Mouse (Mus musculus) forebrain, embryonic 10.5 days (tissue): ENCODE measurements at regions not wholly inside any gene's neighbourhood (a gene's known extent, or its start where the extent isn't known, plus 50 kb on each side); places are given as distances from the start of the nearest gene placed in this dataset.

ENCODE experiments used
- DNase-seq: peaks from one replicate; pipeline ENCODE4 v3.0.0-alpha.2; 2017; ENCODE audit warnings: low spot score; ENCODE audit errors: extremely low spot score
- H3K27ac ChIP-seq: fragments of 300-500 bp; sonication (generic); 2 replicates; pipeline ENCODE4 v1.5.1; 2016; ENCODE audit warnings: mild to moderate bottlenecking
- H3K27me3 ChIP-seq: fragments of 300-500 bp; sonication (generic); 2 replicates; pipeline ENCODE4 v1.6.1; 2016; ENCODE audit warnings: mild to moderate bottlenecking; ENCODE audit not compliant: poor library complexity, severe bottlenecking
- H3K36me3 ChIP-seq: fragments of 300-500 bp; sonication (generic); replicated peaks from 2 replicates; pipeline ENCODE4 v1.6.1; 2016; ENCODE audit warnings: mild to moderate bottlenecking, moderate library complexity
- H3K4me1 ChIP-seq: fragments of 300-500 bp; sonication (generic); 2 replicates; pipeline ENCODE4 v1.6.1; 2016
- H3K4me3 ChIP-seq: fragments of 300-500 bp; sonication (generic); 2 replicates; pipeline ENCODE4 v1.5.1; 2016; ENCODE audit warnings: mild to moderate bottlenecking, moderate library complexity
- H3K9me3 ChIP-seq: fragments of 300-500 bp; sonication (generic); 2 replicates; pipeline ENCODE4 v1.6.1; 2016; ENCODE audit warnings: mild to moderate bottlenecking, moderate library complexity
- WGBS: fragments of 180-500 bp; shearing (Covaris S2); methylation state at CpG from one replicate; pipeline ENCODE4 v1.1.7; 2016; 5-methylcytosine and 5-hydroxymethylcytosine counted together

GRCm38 (mm10) chr6:78599751-78600150 is 131.1 kb upstream of the Reg3g start:
- no peak overlapping the region for H3K27ac ChIP-seq
- peaks cover 4% of the 10 kb centered on the region; the same call in 1 of the 2 replicates for H3K4me1 ChIP-seq
- no peak overlapping the region for H3K4me3 ChIP-seq
- no peak for DNase-seq
- no peaks in the 10 kb centered on the region for H3K36me3 ChIP-seq
- 90% methylated on average over 4 of the region's 4 CpGs for WGBS
- H3K9me3 ChIP-seq = no peaks in the 10 kb centered on the region
- H3K27me3 ChIP-seq = no peaks in the 10 kb centered on the region

GRCm38 (mm10) chr6:78570000-78570597 is 101.4 kb upstream of the Reg3g start:
- DNase-seq = no peak
- H3K4me3 ChIP-seq = no peak overlapping the region
- H3K27me3 ChIP-seq = no peaks in the 10 kb centered on the region
- no peaks in the 10 kb centered on the region for H3K4me1 ChIP-seq
- no peaks in the 10 kb centered on the region for H3K9me3 ChIP-seq
- WGBS = 95% methylated on average over 4 of the region's 4 CpGs
- H3K36me3 ChIP-seq = no peaks in the 10 kb centered on the region
- no peak overlapping the region for H3K27ac ChIP-seq

GRCm38 (mm10) chr6:78553008-78553698 is 84.5 kb upstream of the Reg3g start:
- WGBS = 52% methylated on average over 11 of the region's 11 CpGs
- no peak for DNase-seq

GRCm38 (mm10) chr6:78552353-78552698 is 83.7 kb upstream of the Reg3g start:
- no peak overlapping the region for H3K4me3 ChIP-seq
- 38% methylated on average over 5 of the region's 5 CpGs for WGBS
- peaks cover 19% of the 10 kb centered on the region for H3K4me1 ChIP-seq
- no peak for DNase-seq
- no peaks in the 10 kb centered on the region for H3K27me3 ChIP-seq
- no peaks in the 10 kb centered on the region for H3K36me3 ChIP-seq
- no peaks in the 10 kb centered on the region for H3K9me3 ChIP-seq
- H3K27ac ChIP-seq = no peak overlapping the region

More at GRCm38 (mm10) chr6:78553008-78553698, 84.5 kb upstream of the Reg3g start:
- Histone ChIP-seq H3K9me3 (no peaks in the 10 kb centered on the region), H3K4me1 (peaks cover 19% of the 10 kb centered on the region), H3K27me3 (no peaks in the 10 kb centered on the region), H3K27ac (no peak overlapping the region), H3K36me3 (no peaks in the 10 kb centered on the region), H3K4me3 (no peak overlapping the region)

- no peak overlapping the region for H3K4me3 ChIP-seq
- 41% methylated on average over 8 of the region's 8 CpGs for WGBS
- H3K9me3 ChIP-seq = no peaks in the 10 kb centered on the region
- no peak for DNase-seq
- no peaks in the 10 kb centered on the region for H3K27me3 ChIP-seq
- H3K36me3 ChIP-seq = no peaks in the 10 kb centered on the region
- H3K4me1 ChIP-seq = peaks cover 19% of the 10 kb centered on the region
- H3K27ac ChIP-seq = no peak overlapping the region
Measured at GRCm38 (mm10) chr6:78551666-78552352, 83.1 kb upstream of the Reg3g start.

- no peaks in the 10 kb centered on the region for H3K36me3 ChIP-seq
- no peak overlapping the region for H3K4me3 ChIP-seq
- no peak for DNase-seq
- H3K27ac ChIP-seq = no peak overlapping the region
- no peaks in the 10 kb centered on the region for H3K27me3 ChIP-seq
- no peaks in the 10 kb centered on the region for H3K9me3 ChIP-seq
- WGBS = 94% methylated on average over 4 of the region's 4 CpGs
- peaks cover 19% of the 10 kb centered on the region for H3K4me1 ChIP-seq
Measured at GRCm38 (mm10) chr6:78548476-78548875, 79.8 kb upstream of the Reg3g start.

- no peaks in the 10 kb centered on the region for H3K9me3 ChIP-seq
- H3K4me3 ChIP-seq = no peak overlapping the region
- 86% methylated on average over 1 of the region's 1 CpGs for WGBS
- H3K27me3 ChIP-seq = no peaks in the 10 kb centered on the region
- no peaks in the 10 kb centered on the region for H3K36me3 ChIP-seq
- DNase-seq = no peak
- H3K4me1 ChIP-seq = peaks cover 13% of the 10 kb centered on the region
- H3K27ac ChIP-seq = no peak overlapping the region
Measured at GRCm38 (mm10) chr6:78547721-78548120, 79.0 kb upstream of the Reg3g start.

- Histone ChIP-seq H3K27ac (no peak overlapping the region), H3K4me3 (no peak overlapping the region), H3K27me3 (no peaks in the 10 kb centered on the region), H3K4me1 (no peaks in the 10 kb centered on the region), H3K36me3 (no peaks in the 10 kb centered on the region), H3K9me3 (no peaks in the 10 kb centered on the region)
- 13% methylated on average over 2 of the region's 2 CpGs for WGBS
- peak; percentile 39 for DNase-seq
Measured at GRCm38 (mm10) chr6:78544238-78544637, 75.6 kb upstream of the Reg3g start.

- 94% methylated on average over 1 of the region's 1 CpGs for WGBS
Measured at GRCm38 (mm10) chr6:78537476-78537875, 68.8 kb upstream of the Reg3g start.

GRCm38 (mm10) chr6:78526986-78527762 is 58.5 kb upstream of the Reg3g start:
- DNase-seq = no peak
- Histone ChIP-seq H3K4me3 (no peak overlapping the region), H3K27me3 (no peaks in the 10 kb centered on the region)

More at GRCm38 (mm10) chr6:78537476-78537875, 68.8 kb upstream of the Reg3g start:
- Histone ChIP-seq H3K4me1 (no peaks in the 10 kb centered on the region), H3K4me3 (no peak overlapping the region), H3K27me3 (no peaks in the 10 kb centered on the region), H3K9me3 (no peaks in the 10 kb centered on the region), H3K36me3 (no peaks in the 10 kb centered on the region), H3K27ac (no peak overlapping the region)
- DNase-seq = no peak

More at GRCm38 (mm10) chr6:78526986-78527762, 58.5 kb upstream of the Reg3g start:
- Histone ChIP-seq H3K27ac (no peak overlapping the region), H3K36me3 (no peaks in the 10 kb centered on the region), H3K4me1 (no peaks in the 10 kb centered on the region), H3K9me3 (no peaks in the 10 kb centered on the region)
- 82% methylated on average over 4 of the region's 4 CpGs for WGBS
